Mouse (Mus musculus) kidney, adult 2 months (tissue): ENCODE measurements around the gene Trim14.

Experiments
- CTCF ChIP-seq: fragments of 200-500 bp; conservative IDR thresholded peaks from 2 replicates; pipeline ENCODE4 v1.5.1; 2011; ENCODE audit warnings: low read depth, mild to moderate bottlenecking, control low read depth, low read length, moderate library complexity, mixed read lengths; ENCODE audit not compliant: insufficient read depth, insufficient read length
- POLR2A ChIP-seq: fragments of 200-500 bp; IDR thresholded peaks from one replicate; pipeline ENCODE4 v1.6.1; 2011; ENCODE audit warnings: low read depth, low read length, control low read depth

- TF ChIP-seq POLR2A (no peak), CTCF (peak; percentile 59)
These were observed at the start of gene Trim14 for GRCm38 (mm10) chr4:46535840-46536361.
